Mouse (Mus musculus): Measurements from ENCODE around the gene Ttc28. TPM values are rescaled to one million over a fixed set of nuclear protein-coding genes. Genes with fewer than 3 reads are reported as not detected.

The Ttc28 gene
- polyA plus RNA-seq, 1 experiment: 3.4 TPM

GRCm38 (mm10) chr5:111195488-111196485 is 316.2 kb downstream of the Ttc28 start:
- Histone ChIP-seq H3K79me2 (ENCODE audit: control insufficient read depth, insufficient read depth) (no peaks in the 10 kb centered on the region), H3K36me3 (ENCODE audit: control insufficient read depth, insufficient read depth) (no peaks in the 10 kb centered on the region), H3ac (ENCODE audit: control insufficient read depth, insufficient read length, low read depth) (no peak overlapping the region), H3K27me3 (ENCODE audit: control insufficient read depth, insufficient read depth, insufficient read length) (no peaks in the 10 kb centered on the region), H3K79me3 (ENCODE audit: low read depth) (no peaks in the 10 kb centered on the region), H3K4me3 (ENCODE audit: insufficient read depth, poor library complexity, severe bottlenecking) (no peak overlapping the region)
- TF ChIP-seq CEBPB (IDR thresholded peaks at IDR 0.05; ENCODE audit: low read depth) (no peak), CTCF (IDR thresholded peaks at IDR 0.05; ENCODE audit: control insufficient read depth, insufficient read depth, insufficient read length) (no peak), MAX (IDR thresholded peaks at IDR 0.05) (no peak), MYOD1 (IDR thresholded peaks at IDR 0.05; ENCODE audit: control insufficient read depth, insufficient read length, low read depth) (no peak), FOSL1 (IDR thresholded peaks at IDR 0.05; ENCODE audit: insufficient read depth, low read length, poor library complexity, severe bottlenecking) (no peak), USF1 (IDR thresholded peaks at IDR 0.05; ENCODE audit: low read depth) (no peak), MYOG (IDR thresholded peaks at IDR 0.05; ENCODE audit: control insufficient read depth, extremely low read depth, insufficient read length) (no peak)

- TF ChIP-seq MAX (IDR thresholded peaks at IDR 0.05): no peak
- no peak for TF ChIP-seq MYOG (IDR thresholded peaks at IDR 0.05; ENCODE audit: control insufficient read depth, extremely low read depth, insufficient read length)
- TF ChIP-seq CTCF (IDR thresholded peaks at IDR 0.05; ENCODE audit: control insufficient read depth, insufficient read depth, insufficient read length): no peak
- no peak for TF ChIP-seq FOSL1 (IDR thresholded peaks at IDR 0.05; ENCODE audit: insufficient read depth, low read length, poor library complexity, severe bottlenecking)
- no peak for TF ChIP-seq CEBPB (IDR thresholded peaks at IDR 0.05; ENCODE audit: low read depth)
- no peak for TF ChIP-seq MYOD1 (IDR thresholded peaks at IDR 0.05; ENCODE audit: control insufficient read depth, insufficient read length, low read depth)
- no peak for TF ChIP-seq USF1 (IDR thresholded peaks at IDR 0.05; ENCODE audit: low read depth)
- H3K36me3 ChIP-seq (ENCODE audit: control insufficient read depth, insufficient read depth): no peaks in the 10 kb centered on the region
- no peaks in the 10 kb centered on the region for H3K27me3 ChIP-seq (ENCODE audit: control insufficient read depth, insufficient read depth, insufficient read length)
- H3K4me3 ChIP-seq (ENCODE audit: insufficient read depth, poor library complexity, severe bottlenecking): no peak overlapping the region
- H3ac ChIP-seq (ENCODE audit: control insufficient read depth, insufficient read length, low read depth): no peak overlapping the region
- H3K79me3 ChIP-seq (ENCODE audit: low read depth): no peaks in the 10 kb centered on the region
- H3K79me2 ChIP-seq (ENCODE audit: control insufficient read depth, insufficient read depth): no peaks in the 10 kb centered on the region
Measured at GRCm38 (mm10) chr5:111197727-111198126, 318.1 kb downstream of the Ttc28 start.

- H3K36me3 ChIP-seq (ENCODE audit: control insufficient read depth, insufficient read depth): no peaks in the 10 kb centered on the region
- no peaks in the 10 kb centered on the region for H3K79me3 ChIP-seq (ENCODE audit: low read depth)
- H3K4me3 ChIP-seq (ENCODE audit: insufficient read depth, poor library complexity, severe bottlenecking): no peak overlapping the region
- no peak overlapping the region for H3ac ChIP-seq (ENCODE audit: control insufficient read depth, insufficient read length, low read depth)
- TF ChIP-seq MYOD1 (IDR thresholded peaks at IDR 0.05; ENCODE audit: control insufficient read depth, insufficient read length, low read depth) (no peak), MAX (IDR thresholded peaks at IDR 0.05) (no peak), CTCF (IDR thresholded peaks at IDR 0.05; ENCODE audit: control insufficient read depth, insufficient read depth, insufficient read length) (no peak), USF1 (IDR thresholded peaks at IDR 0.05; ENCODE audit: low read depth) (no peak), CEBPB (IDR thresholded peaks at IDR 0.05; ENCODE audit: low read depth) (no peak)
- H3K27me3 ChIP-seq (ENCODE audit: control insufficient read depth, insufficient read depth, insufficient read length): no peaks in the 10 kb centered on the region
- H3K79me2 ChIP-seq (ENCODE audit: control insufficient read depth, insufficient read depth): no peaks in the 10 kb centered on the region
Measured at GRCm38 (mm10) chr5:111200167-111200840, 320.7 kb downstream of the Ttc28 start.

- Histone ChIP-seq H3K4me3 (ENCODE audit: insufficient read depth, poor library complexity, severe bottlenecking) (no peak overlapping the region), H3K27me3 (ENCODE audit: control insufficient read depth, insufficient read depth, insufficient read length) (no peaks in the 10 kb centered on the region), H3K79me2 (ENCODE audit: control insufficient read depth, insufficient read depth) (no peaks in the 10 kb centered on the region), H3K79me3 (ENCODE audit: low read depth) (no peaks in the 10 kb centered on the region), H3K36me3 (ENCODE audit: control insufficient read depth, insufficient read depth) (no peaks in the 10 kb centered on the region), H3ac (ENCODE audit: control insufficient read depth, insufficient read length, low read depth) (no peak overlapping the region)
- TF ChIP-seq MYOG (IDR thresholded peaks at IDR 0.05; ENCODE audit: control insufficient read depth, extremely low read depth, insufficient read length) (no peak), CTCF (IDR thresholded peaks at IDR 0.05; ENCODE audit: control insufficient read depth, insufficient read depth, insufficient read length) (no peak), MYOD1 (IDR thresholded peaks at IDR 0.05; ENCODE audit: control insufficient read depth, insufficient read length, low read depth) (no peak), CEBPB (IDR thresholded peaks at IDR 0.05; ENCODE audit: low read depth) (no peak), FOSL1 (IDR thresholded peaks at IDR 0.05; ENCODE audit: insufficient read depth, low read length, poor library complexity, severe bottlenecking) (no peak), MAX (IDR thresholded peaks at IDR 0.05) (no peak), USF1 (IDR thresholded peaks at IDR 0.05; ENCODE audit: low read depth) (no peak)
Measured at GRCm38 (mm10) chr5:111200915-111201610, 321.5 kb downstream of the Ttc28 start.

GRCm38 (mm10) chr5:111204221-111204620 is 324.6 kb downstream of the Ttc28 start:
- no peak overlapping the region for H3ac ChIP-seq (ENCODE audit: control insufficient read depth, insufficient read length, low read depth)
- no peaks in the 10 kb centered on the region for H3K27me3 ChIP-seq (ENCODE audit: control insufficient read depth, insufficient read depth, insufficient read length)
- TF ChIP-seq MYOG (IDR thresholded peaks at IDR 0.05; ENCODE audit: control insufficient read depth, extremely low read depth, insufficient read length) (no peak), USF1 (IDR thresholded peaks at IDR 0.05; ENCODE audit: low read depth) (no peak), FOSL1 (IDR thresholded peaks at IDR 0.05; ENCODE audit: insufficient read depth, low read length, poor library complexity, severe bottlenecking) (no peak), MYOD1 (IDR thresholded peaks at IDR 0.05; ENCODE audit: control insufficient read depth, insufficient read length, low read depth) (no peak), CTCF (IDR thresholded peaks at IDR 0.05; ENCODE audit: control insufficient read depth, insufficient read depth, insufficient read length) (no peak), CEBPB (IDR thresholded peaks at IDR 0.05; ENCODE audit: low read depth) (no peak), MAX (IDR thresholded peaks at IDR 0.05) (no peak)
- H3K36me3 ChIP-seq (ENCODE audit: control insufficient read depth, insufficient read depth): no peaks in the 10 kb centered on the region
- no peaks in the 10 kb centered on the region for H3K79me3 ChIP-seq (ENCODE audit: low read depth)
- no peaks in the 10 kb centered on the region for H3K79me2 ChIP-seq (ENCODE audit: control insufficient read depth, insufficient read depth)
- H3K4me3 ChIP-seq (ENCODE audit: insufficient read depth, poor library complexity, severe bottlenecking): no peak overlapping the region
